Mouse (Mus musculus) ovary, postnatal 36 days (tissue): Measurements from ENCODE around the gene Adad2.

Source experiments
- DNase-seq: peaks from one replicate; pipeline ENCODE4 v3.0.0; 2022; ENCODE audit warnings: low spot score, mixed read lengths

The Adad2 gene

DNA sequence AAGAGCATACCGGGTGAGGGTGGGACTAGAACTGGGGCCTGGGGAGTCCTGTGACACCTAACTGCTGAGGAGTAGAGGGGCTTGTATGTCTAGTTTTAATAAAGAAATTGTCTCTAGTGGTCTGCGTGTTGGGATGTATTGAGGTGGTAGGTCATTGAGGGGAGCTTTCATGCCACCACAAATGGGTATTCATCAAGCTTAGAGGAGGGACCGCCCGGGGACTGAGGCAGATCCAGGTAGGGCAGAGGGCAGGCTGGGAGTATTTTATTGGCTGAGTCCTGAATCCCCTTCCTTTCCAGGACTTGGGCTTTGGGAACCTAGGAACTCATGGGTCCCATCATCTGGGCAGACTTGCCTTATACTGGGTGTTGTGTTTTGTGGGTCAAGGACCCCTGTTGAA, 4.3 kb downstream of the Adad2 start:
- DNase-seq = no peak

DNA sequence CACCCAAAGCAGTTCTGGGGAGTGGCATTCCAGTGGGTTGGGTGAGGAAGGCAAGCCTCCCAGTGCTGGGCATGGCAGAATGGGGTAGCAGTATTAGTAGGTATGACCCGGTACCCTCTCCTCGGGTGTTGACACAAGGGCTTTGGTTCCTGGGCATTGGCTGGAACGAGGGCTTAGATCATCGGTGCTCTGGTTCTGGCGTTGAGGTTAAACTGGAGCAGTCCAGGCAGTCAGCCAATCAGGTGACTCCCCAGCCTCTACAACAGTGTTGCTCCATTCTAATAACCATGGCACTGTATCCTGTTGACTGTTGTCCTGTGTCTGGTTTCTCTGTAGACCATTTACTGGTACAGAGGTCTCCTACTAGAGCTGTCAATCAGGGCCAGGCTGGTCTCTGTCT, 5.0 kb downstream of the Adad2 start:
- no peak for DNase-seq

DNA sequence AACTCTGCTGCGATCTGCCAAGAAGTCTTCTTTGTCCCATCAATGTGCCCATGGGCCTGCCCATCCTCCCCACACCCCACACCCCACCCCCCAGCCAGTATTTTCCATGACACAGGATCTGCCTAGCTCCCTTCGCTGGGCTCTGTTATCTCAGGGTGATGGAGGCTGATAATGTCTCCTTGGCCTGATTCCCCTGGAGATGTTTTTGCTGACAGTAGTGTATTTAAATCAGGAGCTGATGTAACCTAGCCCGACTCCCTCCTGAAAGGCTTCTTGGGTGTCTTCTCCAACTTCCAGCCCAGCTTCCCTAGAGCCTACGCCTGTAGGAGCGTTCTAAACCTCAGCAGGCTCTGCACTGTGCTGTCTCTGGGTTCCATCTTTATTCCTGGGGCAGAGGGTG, 6.3 kb downstream of the Adad2 start:
- no peak for DNase-seq

DNA sequence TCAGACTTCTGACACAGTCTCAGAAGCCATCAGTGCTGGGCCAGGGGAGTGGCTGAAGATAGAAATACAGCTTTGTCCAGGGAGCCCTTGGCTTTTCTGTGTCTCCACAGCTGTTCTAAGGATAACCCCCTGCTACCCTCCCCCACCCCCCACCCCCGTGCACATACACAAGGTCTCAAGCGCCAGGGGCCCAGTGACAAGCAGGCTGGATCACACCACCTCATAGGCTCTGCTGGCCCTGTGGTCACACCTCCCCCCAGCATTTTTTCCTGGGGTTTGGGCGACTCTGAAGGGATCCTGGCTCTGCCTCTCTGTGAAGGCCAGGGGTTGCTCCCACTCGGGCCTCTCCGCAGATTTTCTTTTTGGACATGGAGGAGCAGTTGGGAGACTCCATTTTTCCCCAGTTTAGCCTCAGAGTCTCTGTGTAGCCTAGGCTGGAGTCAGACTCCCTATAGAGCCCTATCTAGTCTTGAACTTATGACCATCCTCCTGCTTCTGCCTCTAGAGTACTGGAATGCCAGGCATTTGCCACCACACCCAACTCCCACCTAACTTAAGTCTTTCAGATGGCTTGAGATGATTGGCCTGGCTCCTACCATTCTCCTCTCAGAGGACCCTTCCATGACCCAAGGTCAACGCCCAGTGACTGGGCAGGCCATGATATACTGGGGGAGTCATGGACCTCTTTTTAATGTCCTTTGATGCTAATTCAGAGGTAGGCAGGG, 7.7 kb downstream of the Adad2 start:
- DNase-seq = no peak

DNA sequence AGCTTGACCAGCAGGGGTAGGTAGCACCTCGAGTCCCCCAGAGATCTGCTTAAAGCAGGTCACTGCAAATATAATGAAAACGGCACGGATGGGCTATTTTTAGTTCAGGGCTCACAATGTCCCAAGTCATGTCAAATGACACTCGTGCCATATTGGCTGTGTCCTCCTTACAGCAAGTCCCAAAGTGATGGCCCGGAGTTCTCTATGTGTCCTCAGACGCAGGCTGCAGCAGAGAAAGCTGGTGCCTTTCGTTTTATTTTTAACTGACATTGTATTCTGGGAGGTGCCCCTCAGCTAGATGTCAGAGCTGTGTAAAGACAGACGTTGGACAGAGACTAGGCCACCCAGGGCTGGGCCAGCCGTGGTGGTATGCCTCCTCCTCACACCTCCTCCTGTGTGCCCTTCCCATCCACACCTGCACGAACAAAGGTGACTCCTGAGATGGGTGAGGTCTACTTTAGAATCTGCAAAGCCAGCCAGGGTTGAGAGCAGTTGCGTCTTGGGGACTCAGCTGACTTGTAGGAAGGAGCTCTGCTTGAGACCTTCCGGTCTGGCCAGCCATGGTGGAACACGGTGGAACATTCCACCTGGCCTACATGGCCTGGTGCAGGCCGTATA, 8.4 kb downstream of the Adad2 start:
- DNase-seq = no peak

DNA sequence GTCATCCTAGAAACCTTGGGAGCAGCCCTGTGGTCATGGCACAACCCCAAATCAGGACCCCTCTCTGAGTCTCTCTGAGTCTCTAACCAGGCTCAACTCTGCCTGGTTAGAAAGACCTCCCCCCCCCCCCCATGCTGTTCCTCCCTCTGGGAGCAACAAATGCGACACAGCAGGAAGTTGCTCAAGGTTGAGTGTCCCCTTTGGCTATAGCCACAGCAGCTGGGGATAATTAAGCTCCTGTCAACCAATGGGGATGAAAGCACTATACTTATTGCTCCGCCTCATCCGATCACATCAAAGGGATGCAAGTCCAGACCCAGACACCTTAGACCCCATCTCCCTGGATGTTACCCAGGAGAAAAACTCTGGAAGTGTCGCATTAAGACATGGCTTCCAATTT, 10.0 kb downstream of the Adad2 start:
- no peak for DNase-seq

DNA sequence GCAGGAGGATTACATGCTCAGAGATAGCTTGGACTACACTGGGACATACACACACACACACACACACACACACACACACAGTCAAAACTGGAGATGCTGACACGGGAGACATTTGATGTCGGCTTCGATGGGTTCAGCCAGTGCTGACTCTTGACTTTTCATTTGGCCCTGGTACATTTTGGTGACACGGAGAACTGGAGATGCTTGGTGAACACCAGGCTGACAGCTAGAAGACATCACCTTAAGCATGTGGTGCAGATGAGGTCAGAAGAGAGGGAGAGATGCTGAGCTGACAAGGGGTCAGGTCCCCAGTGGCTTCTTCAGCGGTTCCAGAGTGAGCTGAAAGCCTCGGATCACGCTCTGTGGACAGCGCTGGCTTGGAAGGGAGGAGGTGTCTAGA, 10.5 kb downstream of the Adad2 start:
- DNase-seq = no peak

DNA sequence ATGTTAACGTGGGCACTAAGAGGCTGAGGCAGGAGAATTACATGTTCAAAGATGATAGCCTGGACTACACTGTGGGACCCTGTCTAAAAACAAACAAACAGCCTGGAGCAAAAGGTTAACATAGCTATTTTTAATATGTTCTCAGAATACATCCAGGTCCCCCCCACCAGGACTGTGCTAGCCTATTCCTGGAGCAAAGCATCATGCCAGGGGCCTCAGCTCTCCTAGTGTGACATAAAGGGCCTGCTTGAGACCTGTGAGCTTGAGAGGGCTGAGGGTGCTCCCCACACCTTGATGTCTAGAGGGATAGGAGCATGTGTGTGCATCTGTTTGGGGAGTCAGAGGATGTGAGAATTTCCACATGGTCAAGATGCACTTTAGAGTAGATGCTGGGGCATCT, 11.2 kb downstream of the Adad2 start:
- DNase-seq = no peak

DNA sequence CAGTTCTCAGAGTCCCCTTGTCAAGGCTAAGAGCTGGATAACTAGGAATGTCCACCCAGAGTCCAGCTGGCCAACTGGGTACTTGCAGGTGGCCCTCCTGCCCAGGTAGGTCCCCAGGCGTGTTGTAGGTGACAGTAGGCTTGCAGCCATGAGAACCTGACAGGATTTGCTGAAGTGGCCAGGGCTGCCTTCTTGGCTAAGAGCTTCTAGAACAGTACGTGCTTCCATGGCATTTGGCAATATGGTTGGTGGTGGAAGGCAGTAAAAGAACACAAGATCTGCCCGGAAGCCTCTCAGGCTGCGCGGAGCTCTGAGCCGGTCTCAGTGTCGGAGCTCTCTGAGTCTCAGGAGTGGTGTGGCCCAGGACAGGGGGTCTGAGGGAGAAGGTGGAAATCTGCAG, 12.4 kb downstream of the Adad2 start:
- no peak for DNase-seq

DNA sequence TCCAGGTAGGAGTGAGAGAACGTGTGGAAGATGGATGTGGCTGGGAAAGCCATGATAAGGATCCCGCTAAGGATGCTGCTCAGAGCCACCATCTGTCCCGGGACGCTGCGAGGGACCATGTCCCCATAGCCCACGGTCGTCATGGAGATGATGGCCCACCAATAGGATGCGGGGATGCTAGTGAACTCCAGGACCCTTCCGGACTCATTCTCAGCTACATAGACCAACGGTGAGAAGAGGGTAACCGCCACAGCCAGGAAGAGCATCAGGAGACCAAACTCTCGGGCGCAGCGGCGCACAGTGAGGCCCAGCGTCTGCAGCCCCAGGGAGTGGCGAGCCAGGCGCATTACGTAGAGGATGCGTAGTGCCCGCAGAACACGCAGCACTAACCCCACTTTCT, 13.2 kb downstream of the Adad2 start:
- no peak for DNase-seq

DNA sequence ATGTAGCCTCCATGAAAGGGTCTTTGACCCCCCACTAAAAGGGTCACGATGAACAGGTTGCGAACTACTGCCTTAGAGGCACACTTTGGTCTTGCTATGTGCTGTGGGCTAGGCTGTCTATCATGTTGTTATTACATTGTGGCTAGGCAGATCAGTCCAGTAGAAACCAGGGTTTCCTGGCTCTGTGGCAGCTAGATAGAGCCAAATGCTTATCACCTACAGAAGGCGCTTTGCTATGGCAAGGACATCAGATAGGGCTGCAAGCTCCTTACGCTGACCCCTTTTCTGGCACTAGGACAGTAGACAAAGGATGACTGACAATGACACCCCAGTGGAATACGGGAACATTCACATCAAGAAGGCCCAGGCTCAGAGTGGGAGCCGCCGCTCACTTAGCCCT, 14.7 kb downstream of the Adad2 start:
- no peak for DNase-seq

DNA sequence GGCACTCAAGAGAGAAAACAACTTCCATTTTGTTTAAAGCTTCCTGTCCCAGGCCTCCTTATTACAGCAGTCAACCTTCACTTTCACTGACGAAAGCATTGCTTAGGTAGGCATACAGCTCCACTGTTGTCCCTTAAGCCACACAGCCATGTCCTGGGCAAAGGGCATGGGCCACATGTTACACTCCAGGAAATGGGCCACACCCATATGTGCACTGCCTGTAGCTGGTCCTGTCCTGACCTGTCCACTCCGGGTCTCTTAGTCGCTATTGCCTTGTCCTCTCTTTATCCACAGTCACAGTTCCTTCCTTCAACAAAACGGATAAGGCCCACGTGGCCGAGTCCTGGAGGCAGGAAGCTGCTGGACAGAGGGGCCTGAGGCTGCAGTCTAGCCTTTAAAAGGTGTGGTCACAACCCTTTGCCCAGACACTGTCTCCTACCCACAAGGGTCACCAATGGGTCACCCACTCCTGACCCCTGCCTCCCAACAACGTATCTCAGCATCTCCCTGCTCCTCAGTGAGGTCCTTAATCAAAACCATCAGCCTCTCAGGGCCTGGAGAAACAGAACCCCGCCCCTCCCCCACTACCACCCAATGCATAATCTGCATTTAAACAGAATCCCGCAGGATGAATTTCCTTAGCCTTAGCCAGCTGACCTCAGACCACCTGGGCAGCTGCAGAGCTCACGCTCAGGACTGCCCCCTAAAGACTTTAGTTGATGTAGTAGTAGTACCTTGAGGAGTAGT, 15.2 kb downstream of the Adad2 start:
- no peak for DNase-seq

DNA sequence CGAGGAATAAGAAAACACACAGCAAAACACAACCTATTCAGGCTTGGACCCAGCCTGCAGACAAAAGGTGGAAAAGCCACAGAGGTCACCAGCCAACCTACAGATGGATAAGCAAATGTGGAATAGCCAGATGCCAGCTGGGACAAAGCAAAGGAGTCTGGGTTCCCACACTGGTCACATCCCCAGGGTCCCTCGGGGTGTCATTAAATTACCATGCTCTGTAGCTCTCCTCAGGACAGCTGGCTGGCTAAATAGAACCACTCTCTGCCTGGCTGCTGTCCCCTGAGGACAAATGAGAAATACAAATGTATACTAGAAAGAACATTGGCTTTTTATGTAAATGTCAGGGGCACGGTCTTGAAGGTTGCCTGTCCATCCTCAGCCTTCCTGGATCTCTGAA, 18.3 kb downstream of the Adad2 start:
- no peak for DNase-seq

DNA sequence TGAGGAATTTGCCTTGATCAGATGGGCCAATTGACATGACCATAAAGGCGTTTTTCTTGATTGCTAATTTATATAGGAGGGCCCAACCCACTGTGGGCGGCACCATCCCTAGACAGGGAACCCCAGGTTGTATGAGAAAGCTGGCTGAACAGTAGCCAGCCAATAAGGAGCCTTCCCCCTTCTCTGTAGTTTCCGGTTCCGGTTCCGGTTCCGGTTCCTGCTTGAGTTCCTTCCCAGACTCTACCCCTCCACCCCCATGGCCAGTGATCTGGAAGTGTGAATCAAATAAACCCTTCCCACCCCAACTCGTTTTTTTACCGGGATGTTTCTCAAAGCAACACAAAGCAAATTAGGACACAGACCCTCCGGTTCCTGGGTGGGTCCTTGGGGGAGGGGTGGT, 19.7 kb downstream of the Adad2 start:
- no peak for DNase-seq

DNA sequence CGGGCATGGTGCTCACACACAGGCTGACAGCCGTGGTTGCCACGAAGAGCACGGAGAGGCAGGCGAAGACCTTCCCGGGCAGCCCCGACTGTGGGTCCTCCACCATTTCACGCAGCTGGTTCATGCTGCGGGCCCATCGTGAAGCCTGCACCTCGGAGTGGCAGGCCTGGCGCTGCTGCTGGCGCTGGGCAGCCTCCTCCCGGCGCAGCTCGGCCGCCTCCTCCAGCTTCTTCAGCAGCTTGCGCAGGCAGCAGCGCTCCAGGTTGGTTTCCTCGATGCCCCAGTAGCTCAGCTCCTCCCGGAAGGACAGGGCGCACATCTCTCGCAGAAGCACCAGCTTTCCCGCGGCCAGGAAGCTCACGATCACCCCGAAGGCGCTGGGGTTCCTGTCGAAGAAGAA, 20.4 kb downstream of the Adad2 start:
- DNase-seq = no peak

DNA sequence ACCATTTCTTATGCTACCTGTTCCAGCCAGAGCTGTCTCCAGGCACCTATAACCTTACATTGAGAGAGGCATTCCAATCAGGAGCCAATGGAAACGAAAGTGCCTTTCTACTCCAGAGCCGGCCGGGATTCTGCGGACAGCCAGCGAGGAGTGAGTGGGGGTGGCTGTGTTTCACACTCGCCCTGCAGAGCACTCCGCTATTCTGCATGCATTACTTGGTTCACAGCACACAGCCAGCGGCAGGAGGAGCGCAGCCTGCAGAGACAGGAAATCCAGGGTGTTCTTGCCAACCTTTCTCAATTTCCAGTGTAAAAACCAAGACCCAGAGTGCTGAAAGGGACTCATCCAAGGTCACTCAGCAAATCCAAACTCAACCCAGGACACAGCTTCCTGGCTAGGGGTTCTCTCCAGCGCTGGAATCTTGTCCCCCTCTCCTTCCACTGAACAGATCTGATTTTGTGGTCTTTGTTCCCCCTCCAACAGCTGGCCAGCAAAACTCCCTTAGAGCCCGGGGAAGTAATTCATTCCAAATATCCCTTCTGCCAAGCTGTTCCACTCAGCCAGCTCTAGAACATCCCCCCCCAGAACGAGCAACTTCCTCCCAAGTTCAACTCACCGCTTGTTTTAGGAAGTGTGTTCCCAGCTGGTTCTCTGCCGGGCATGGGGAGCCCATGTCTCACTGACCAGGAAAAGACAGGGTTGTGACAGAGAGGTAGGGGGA, 22.2 kb downstream of the Adad2 start:
- DNase-seq = no peak

DNA sequence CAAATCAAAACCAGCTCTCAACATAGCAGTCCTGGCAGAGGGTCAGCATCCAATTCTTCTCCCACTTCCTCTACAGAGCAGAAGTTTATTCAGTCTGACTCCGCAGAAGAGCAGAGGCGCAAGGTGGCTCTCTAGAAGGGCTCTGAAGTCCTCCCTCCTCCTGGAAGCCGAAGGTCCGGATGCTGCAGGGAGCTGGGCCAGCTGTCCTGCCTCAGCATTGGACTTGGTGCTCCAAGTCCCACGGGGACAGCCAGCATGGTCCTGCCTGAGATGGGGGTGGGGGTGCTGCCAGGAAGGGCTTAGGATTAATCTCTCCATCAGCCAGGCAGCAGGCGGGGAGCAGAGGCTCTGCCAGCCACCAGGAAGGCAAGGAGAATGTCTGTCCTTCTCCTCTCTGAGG, 22.8 kb downstream of the Adad2 start, which contains the start of gene Kcng4:
Gene Kcng4 (minus strand): TSS at position 303 of the 400 bp plus-strand sequence.
- no peak for DNase-seq

DNA sequence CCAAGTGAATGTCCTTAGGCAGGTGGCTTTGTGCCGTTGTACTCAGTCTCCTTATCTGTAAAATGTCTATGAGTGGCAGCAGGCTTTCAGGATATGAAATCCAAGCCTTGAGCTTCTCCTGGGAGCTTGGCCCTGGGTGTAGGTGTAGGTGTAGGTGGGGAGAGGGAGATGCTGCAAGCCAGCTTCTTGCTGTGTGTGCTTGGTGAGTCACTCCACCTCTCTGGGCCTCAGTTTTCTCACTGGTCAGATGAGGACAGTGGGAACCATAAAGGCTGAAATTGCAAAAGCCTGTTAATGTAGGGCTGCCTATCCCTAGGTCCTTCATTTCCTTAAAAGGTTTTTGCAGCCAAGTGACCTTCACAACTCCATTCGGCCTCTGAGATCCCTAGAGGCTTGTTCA, 23.4 kb downstream of the Adad2 start:
- no peak for DNase-seq

DNA sequence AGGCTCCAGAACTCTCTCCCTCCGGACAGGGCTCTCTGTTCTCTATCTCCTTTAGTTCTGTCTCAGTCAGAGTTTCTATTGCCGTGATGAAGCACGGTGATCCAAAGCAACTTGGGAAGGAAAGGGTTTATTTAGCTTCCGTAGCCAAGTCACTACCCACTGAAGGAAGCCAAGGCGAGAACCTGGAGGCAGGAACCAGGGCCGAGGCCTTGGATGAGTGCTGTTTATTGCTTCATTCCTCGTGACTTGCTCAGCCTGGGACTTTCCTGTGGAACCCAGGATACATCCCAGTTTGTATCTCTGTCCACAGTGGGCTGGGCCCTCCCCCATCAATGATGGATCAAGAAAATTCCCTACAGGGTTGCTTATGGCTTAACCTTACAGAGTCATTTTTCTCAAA, 24.2 kb downstream of the Adad2 start:
- no peak for DNase-seq

DNA sequence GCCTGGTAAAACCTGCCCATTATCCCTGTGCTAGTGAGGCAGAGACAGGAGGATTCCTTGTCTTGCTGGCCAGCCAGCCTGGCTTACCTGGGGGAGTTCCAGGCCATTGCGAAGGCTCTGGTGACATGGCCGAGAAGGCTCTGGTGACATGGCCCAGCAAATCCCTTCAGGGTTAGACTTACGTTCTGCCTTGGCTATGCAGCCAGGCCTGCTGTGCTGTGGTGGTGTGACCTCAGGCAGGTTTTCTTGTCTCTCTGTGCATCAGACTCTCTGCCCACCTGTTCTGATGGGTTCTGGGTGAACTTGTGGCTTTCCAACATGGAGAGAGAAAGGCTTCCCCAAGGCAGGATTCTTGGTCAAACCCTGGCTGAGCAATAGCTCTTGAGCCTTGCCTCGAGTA, 24.8 kb downstream of the Adad2 start:
- DNase-seq = no peak

DNA sequence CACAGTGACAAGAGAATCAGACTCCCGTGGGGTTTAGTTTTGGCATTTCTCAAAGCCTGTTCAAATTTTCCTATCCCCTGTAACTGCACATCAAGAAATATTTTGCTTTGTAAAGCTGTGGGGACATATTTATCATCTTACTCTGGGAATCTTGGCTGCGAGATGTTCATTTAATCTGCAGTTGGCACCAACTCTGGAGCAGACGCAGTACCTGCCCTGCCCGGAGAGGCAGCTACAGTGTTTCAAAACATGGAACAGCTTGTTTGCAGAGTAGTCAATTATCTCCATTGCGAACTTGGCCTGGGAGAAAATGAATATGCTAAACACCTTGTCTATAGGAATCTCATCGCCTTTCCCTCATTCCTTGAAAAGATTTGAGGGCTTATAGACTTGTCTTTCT, 25.7 kb downstream of the Adad2 start:
- DNase-seq = no peak

DNA sequence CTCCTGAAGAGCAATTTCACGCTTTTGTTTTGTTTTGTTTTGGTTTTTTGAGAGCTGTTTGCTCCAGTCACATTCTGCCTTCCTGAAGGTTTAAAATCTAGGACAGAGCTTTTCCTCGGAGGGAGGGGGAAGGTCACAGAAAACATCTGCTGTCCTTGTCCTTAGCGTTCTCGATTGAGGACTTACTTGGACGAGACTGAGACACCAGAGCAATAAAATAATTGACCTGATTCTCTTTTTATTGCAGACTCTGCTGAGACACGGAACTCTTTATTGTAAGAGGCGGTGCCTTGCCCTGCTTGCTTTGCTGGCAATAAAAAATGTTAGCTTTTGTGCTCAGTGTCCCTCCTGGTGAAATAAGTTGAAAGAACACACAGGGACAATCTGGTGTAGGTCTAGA, 27.3 kb downstream of the Adad2 start:
- DNase-seq = no peak

DNA sequence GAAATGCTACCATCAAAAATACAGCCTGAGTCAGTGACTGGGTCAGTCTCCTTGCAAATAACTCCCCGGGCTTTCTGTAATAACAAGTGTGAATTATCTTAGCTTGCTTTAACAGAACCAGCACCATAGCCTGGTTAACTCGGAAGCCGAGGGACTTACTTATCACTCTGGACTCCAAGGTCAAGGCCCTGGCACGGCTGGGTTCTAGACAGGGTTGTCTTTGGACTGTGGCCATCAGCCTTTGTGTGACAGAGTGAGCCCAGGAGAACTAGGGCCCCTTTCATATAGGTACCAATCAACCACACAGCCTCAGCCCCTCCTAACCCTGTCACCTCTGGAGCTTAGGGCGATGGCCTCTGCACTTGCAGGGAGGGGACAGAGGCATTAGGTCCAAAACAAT, 28.5 kb downstream of the Adad2 start:
- DNase-seq = peak; percentile 57
